Mouse (Mus musculus) monocyte, adult 2 months (primary cell): Measurements from ENCODE around the gene Slc27a5.

Experiments
- DNase-seq, 2 experiments: peaks; one replicate each; pipeline ENCODE4 v3.0.0; 2022; ENCODE audit warnings: low spot score in 2 of 2, low read depth in 1 of 2

Gene Slc27a5

DNA sequence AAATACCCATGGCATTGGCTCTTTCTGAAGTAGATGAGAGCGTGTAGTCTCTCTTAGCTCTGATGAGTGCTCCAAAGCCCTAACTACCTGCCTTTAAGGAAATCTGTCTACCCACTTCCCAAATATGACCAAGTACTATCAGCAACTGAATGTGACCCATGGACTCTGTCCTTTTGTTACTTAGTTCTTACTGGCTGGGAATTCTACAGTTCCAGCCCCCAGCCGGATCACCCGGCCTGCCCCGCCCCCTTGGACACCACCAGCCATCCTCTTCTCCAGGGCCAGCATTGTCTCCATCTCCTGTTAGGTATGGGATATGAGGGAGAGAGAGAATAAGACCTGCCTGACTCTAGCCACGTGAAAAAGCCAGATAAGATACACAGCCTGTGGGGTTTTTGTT lies at the start of gene Slc27a5:
Gene Slc27a5 (minus strand): TSS at position 140 of the 400 bp plus-strand sequence.
- DNase-seq, result no peak

DNA sequence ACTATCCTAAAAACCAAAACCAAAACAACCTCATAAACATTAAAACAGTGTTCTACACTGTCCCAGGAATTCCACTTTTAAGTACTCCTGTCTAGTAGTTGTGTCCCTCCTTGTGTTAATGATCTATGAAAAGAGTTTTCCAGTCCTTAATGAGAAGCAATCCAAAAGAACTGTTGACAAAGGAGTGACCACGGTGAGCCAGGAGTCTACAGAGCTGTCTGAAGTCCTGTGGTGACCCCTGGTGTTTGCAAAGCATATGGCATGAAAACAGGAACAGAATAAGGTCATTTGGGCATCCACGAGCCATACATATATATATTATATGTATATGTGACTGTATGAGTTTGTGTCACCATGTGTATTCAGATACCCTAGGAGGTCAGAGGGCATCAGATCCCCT lies 48.1 kb upstream of the Slc27a5 start:
- peak in 1 of 2 experiments; percentile 49 for DNase-seq

DNA sequence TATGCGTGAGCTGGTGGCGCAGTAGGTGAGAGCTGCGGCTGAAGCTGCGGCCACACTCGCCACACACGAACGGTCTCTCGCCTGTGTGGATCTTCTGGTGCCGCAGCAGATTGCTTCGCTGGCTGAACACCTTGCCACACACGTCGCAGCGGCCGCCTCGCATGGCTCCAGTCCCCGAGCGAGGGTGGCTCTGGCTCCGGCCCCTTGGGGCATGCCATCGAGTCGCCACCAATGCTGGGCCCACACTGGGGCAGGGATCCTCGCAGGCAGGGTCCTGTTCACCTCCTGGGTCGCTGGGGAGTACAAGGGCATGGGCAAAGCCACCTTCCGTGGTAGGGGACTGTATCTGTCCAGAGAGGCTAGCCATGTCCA lies 46.2 kb upstream of the Slc27a5 start:
- DNase-seq, result no peak

DNA sequence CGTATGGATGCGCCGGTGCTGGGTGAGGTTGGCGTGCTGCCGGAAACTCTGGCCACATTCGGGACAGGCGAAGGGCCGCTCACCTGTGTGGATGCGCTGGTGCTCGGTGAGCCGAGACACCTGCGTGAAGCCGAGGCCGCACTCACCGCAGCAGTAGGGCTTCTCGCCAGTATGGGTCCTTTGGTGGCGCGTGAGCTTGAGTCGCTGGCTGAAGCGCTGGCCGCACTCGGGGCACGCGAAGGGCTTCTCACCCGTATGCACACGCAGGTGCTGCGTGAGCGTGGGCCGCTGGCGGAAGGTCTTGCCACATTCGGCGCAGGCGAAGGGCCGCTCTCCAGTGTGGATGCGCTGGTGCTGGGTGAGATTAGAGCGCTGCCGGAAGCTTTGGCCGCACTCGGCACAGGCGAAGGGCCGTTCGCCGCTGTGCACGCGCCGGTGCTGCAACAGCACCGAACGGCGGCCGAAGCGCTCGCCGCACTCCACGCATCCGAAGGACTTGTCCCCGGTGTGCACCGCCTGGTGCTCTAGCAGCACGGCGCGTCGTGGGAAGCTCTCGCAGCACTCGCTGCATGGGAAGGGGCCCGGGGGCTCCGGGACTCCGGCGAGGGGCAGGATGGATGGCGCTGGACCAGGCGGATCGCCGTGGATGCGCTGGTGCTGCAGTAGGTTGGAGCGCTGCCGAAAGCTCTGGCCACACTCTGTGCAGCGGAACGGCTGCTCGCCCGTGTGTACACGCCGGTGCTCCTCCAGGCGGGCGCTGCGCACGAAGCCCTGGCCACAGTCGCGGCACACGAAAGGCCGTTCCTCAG lies 45.7 kb upstream of the Slc27a5 start:
- DNase-seq, result no peak

DNA sequence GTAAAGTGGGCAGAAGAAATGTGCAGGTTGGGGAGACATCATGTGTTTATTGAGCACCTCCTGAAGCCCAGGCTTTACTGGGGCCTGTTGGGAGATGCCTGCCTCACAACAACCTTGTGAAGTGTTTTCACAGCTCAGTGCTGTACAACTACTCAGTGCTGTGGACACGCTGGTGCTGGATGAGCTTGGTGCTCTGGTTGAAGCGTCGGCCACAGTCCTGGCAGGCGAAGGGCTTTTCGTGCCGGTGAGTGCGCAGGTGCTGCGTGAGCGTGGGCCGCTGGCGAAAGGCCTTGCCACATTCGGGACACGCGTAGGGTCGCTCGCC lies 45.1 kb upstream of the Slc27a5 start:
- DNase-seq, result no peak

DNA sequence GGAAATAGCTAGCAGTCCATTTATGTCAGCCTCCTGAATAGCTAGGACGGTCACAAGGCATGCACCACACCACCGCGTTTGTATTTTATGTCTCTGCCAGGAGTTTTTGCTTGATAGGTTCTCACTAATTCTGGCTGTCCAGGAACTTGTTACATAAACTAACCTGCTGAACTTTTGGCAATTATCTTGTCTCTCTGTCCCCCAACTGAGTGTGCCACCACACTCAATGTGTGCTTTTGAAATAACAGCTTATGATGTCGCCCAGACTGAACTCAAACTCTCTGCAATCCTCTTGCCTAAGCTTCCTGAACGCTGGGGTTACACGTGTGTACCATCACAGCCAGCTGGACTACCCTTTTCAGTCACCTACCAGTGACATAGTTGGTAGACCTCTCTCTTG lies 44.5 kb upstream of the Slc27a5 start:
- DNase-seq, result no peak

DNA sequence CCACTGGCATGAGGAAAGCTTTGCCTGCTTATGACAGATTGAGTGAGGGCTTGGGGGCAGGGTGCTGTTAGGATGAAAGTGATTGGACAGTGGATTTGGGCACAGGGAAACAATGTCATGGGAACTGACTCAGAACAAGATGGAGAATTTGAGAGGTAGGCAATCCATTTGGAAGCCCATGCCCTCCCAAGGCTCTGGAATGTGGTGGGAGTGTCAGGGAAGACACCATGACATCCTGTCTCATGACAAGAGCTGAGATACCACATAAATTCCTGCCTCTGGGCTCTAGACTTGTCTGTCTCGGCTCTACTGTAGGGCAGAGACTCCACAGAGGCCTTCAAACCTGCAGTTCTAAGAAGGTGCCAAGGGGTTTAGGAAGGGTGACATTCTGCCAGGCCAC lies 43.3 kb upstream of the Slc27a5 start:
- DNase-seq, result no peak

DNA sequence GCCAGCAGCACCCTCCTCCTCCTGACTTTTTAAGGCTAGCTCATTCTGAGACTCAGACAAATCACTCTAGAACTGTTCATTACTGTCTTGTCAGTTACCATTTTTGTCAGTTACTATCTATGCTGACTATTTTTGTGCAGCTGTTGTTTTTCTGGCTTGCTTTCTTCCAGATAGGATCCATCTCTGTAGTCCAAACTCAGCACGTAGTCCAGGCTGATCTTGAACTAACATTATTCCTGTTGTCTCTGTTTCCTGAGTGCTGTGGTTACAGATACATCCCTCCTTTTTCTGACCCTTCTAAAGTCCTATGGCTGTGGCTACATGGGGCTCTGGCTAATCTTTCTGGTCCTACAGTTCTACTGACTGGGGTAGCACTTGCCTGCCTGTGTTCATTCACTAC lies 41.2 kb upstream of the Slc27a5 start:
- no peak for DNase-seq

DNA sequence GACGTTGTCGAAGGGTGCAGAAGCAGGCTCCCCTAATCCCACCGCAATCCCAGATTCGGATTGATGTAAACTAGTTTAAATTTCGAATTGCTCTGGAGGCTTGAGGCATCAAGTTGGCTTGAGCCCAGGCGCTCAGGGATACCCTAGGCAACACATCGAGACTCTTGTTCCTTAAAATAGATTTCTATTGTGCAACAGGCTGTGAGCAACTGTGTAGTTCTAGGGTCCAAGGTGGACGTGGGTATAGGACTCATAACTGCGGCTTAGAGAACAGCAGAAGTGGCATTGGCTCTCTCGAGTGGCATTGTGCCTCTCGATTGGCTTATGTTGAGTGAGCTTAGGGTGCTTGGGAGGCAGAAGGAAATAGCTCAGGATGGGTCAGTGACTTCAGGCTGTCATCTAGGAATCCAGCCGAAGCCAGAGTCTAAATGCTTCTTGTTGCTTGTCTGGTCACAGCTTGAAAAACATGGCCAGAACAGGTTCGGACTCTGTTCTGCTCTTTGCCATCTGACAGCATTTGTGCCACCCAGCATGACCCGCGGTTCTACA lies 40.7 kb upstream of the Slc27a5 start:
- no peak for DNase-seq

DNA sequence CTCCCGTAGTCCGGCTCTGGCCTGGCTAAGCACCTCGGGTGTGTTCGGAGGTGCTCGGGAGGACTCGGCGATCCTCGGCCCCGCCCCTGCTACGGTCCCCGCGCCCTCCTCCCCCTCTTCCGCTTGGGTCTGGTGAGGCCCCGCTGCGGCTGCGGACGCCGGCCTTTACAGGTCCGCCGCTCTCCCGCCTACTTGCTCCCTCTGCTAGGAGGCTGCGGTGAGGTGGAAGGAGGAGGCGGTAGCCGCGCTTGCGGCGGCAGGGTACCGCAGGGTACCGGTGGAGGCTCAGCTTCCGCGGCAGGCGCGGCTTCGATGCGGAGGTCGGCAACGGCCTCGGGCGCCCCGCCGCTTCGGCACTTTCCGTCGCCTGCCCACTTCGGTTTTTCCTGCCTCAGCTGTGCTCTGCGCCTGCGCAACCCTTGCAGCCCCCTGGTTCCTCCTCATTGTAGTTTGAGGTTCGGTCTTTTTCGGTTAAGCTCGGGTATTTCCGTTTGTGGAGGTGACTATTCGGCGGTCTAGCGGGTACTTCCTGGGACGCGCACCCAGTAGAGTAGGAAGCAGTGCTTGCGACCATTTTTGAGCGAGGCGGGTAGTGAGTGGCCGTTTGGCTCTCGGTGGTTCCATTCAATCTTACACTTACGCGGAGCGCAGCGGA lies 40.0 kb upstream of the Slc27a5 start, which contains the start of gene Ube2m:
Gene Ube2m (minus strand): TSS at position 375 of the 655 bp plus-strand sequence.
- DNase-seq, result peak; percentile 87 to 94

DNA sequence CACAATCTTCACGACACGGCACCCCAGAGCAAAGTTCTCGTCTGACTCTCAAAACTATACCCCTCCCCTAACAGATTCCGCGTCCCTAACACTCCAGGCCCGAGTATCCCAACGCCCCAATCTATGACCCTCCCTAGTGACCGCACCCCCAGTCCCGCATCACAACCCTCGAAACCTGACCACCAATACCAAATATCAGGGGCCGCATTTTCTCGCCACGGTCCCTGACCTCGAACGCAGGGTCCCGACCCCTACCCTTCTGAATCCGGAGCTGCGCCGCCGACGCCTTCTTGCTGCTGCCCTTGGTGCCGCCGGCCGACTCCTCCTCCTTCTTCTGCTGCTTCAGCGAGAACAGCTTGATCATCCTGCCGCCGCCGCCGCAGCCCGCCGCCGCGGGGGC lies 39.4 kb upstream of the Slc27a5 start:
- no peak for DNase-seq

DNA sequence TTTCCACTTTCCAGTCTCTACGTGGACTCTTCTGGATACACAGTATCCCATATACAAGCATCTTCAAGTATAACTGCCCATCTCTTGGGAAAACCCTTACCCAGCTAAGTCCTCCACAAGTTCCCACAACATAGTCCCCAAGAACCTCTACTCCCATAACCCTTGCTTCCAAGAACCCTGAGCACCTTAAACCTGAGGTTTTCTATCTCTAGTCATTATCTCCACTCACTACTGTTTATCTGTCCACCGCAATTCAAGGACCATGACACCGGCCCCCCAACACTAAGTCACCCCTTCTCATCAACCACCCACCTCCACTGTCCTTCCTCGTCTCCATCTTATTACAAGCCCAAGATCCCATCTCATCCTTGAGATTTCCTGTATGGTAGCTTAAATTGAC lies 38.8 kb upstream of the Slc27a5 start:
- DNase-seq, result no peak

DNA sequence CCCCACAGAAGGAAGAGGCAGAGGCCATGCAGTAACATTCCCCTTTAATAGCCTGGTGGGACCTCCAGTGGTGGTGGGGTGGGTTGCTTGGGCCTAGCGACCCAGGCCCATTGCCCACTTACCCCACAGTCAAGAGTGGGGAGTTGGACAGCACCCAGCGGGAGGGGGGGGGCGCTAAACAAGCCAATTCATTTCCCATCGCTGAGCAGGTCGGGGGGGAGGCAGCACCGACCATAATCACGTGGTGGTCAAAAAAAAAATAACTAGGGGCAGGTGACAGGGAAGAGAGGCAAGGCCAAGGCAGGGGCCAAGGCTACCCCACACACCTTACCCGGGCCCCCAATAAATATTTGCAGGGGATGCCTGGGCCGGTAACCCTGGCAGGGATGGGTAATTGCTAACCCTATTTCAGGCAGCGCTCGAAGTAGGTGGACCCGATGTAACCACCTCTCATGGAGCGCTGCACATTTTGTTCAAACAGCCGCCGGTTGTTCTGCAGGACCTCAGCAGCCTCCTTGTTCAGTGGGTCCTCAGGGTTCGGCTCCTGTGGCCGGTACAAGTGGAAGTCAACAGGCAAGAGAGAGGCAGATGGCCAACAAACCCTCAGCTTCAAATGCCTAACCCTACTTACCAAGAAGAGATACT lies 37.3 kb upstream of the Slc27a5 start:
- no peak for DNase-seq

DNA sequence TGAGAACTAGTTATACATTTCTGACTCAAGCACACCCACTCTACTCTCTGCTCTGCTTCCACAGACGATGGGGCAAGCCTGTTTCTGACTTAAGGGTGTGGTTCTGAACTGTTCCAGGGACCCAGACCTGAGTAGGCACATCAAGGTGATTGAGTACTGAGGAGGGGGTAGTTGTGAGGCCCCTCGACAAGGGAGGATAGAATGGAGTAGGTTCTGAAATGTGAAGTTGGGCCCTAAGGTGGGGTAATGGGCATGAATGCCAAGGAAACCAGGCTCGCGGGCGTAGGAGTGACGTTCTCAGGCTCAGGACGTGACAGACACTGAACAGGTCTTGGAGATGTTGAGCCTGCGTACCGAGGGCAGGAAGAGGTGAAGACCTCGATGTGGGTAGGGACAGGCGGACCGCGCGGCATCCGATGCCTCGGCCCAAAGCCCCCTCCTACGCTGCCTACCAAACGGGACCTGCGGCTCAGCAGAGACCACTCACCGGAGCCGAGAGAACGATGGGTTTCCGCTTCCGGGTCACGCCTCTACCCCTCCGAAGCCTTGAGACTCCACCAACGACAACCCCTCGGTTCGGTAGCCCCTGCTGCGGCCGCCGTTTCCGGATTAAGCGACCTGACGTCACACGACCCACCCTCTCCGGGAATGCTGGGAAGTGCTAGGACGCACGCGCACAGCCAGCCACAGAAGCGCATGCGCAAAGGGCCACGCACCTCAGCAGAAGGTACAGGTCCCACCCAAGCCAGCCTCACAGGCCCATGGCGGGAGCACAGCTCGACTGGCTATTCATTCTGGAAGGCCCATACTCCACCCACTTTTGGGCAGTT lies 36.4 kb upstream of the Slc27a5 start, which contains the start of gene Chmp2a:
Gene Chmp2a (minus strand): TSS at position 660 of the 830 bp plus-strand sequence.
- DNase-seq, result peak; percentile 78 to 85

DNA sequence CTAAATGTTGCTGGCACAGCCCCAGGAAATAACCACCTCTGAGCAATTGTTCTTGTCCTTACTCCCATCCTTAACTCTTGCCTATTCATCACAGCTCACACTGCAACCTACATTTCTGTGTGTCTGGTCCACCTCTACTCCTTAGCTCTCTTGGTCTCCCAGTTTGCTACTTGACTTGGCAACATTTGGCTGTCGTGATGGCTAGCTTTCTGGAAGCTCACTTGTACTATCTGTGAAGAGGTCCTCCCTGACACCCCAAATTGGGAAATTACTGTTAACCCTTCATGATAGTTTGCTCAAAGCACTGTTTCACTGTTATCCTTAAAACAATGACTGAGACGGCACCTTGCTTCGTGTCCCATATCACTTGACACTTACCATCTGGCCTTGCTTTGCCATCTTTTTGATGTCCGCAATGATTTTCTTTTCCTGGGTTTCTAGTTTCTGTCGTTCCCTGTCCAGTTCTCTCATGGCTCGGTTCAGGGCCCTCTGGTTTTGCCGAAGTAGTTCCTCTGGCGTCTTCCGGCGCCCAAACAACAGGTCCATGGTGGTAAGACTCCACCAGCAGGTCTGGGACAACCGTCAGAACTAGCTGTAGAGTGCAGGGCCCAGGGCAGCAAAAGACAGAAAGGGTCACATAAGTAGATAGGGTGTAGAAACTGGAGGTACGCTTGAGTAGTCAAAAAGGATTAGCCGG lies 35.6 kb upstream of the Slc27a5 start:
- DNase-seq, result no peak

DNA sequence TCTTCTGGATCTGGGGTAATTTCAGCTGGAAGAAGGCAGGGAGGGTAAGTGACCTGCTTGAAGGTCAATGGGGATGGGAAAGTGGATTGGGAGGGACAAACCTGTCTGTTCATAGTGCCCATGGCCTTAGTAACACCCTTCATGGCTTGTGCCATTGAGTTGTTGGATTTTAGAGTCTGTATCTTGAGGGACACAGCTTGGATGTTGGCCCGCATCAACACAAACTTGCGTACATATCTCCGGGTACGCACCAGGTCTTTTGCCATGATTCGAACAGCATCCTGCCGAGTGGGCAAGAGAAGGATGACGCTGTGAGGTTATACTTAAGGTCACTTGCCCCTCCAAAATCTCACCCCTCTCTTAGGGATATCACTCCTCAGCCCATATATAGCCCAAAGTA lies 34.5 kb upstream of the Slc27a5 start:
- DNase-seq, result no peak

DNA sequence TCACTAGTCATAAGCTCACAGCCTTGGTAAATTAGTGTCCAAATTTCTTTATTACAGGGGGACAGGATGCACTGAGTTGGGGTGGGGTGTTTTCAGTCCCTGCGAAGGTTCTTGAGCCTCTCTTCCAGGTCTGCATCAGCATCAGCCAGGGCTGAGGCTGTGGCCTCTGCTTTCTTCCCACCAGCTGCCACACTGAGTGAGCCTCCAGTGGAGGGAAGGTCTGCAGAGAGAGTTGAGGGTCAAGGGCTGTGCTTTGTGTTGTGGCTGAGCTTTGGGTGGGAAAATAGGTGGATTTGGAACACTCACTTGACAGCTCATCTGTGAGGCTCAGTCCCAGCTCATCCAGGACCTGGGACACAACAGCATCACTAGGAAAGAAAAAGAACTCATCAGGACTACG lies 34.0 kb upstream of the Slc27a5 start:
- no peak for DNase-seq

DNA sequence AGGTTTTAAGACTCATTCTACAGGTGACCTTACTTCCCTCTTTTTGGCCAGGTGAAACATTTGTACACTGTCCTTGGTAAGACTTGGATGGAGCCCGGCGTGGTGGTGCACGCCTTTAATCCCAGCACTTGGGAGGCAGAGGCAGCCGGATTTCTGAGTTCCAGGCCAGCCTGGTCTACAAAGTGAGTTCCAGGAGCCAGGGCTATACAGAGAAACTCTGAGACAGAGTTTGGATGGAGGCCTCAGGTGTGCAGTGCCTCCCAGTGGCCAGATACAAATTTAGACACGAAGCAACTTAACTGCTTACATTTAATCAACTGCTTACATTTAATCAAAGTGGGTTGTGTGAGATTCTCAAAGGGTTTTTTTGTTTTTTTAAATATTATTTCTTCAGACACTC lies 33.1 kb upstream of the Slc27a5 start:
- DNase-seq, result no peak

DNA sequence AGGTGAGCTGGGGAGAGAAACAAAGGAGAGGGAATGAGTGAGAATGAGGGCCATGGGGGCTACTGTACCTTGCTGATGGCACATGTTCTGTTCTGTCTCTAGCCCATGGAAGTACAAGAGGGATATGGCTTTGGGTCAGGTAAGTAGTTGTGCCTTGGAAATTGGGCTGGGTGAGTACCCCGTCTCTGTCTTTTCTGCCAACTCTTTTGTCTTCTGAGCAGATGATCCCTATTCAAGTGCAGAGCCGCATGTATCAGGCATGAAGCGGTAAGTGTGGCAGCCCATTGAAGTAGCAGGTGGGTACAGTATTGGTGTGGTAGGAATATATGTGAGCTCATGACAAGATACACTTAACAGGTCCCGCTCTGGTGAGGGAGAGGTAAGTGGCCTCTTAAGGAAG lies 31.0 kb upstream of the Slc27a5 start:
- no peak for DNase-seq

DNA sequence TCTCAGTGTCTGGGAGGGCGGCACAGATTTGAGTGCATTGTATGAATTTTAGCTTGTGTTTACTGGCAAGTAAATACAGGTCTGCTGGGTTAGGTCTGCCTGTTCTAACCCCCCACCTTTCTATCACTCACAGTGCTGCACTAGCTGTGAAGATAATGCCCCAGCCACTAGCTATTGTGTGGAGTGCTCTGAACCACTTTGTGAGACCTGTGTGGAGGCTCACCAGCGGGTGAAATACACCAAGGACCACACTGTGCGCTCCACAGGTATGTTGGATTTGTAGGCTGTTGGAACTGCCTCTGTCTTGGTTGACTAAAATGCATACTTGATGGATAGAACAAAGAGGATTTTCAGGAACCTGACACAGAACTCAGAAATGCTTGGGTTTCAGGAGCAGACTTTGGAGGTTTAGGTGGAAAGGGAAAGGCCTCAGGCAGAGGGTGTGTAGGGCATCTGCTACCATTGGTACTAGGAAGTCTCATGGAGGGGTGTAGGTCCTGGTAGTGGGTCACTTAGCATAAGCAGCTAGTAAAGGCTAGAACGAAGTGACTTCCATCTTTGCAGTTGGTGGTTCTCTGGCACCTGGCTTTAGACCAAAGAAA lies 27.6 kb upstream of the Slc27a5 start:
- DNase-seq, result no peak
